Mouse (Mus musculus): ENCODE results near the gene Prn. TPM values are rescaled to one million over a fixed set of nuclear protein-coding genes. Genes with fewer than 3 reads are reported as not detected.

Gene Prn
- polyA plus RNA-seq, 1 experiment from 2014 or later, result 0.35 TPM

- Histone ChIP-seq H3K9me3 (0 out of 2 replicates have a peak, but pooled peaks cover 11% of the 10 kb centered on the region), H3K27ac (no peak overlapping the region), H3K4me3 (no peak overlapping the region), H3K4me2 (no peak overlapping the region), H3K4me1 (no peaks in the 10 kb centered on the region), H3K9ac (no peak overlapping the region), H3K27me3 (no peaks in the 10 kb centered on the region), H3K36me3 (no peaks in the 10 kb centered on the region)
- ATAC-seq (ENCODE audit: insufficient number of reproducible peaks, insufficient read depth, low FRiP score, low TSS enrichment, low read depth), result no peak
- WGBS, result 71% methylated on average over 3 of the region's 3 CpGs
These were observed 66.9 kb downstream of the Prn start for GRCm38 (mm10) chr2:131976663-131977062.

GRCm38 (mm10) chr2:131980866-131981265 is 71.1 kb downstream of the Prn start:
- ATAC-seq (ENCODE audit: insufficient number of reproducible peaks, insufficient read depth, low FRiP score, low TSS enrichment, low read depth), result no peak

GRCm38 (mm10) chr2:131982546-131983196 is 72.9 kb downstream of the Prn start:
- Histone ChIP-seq H3K4me2 (no peak overlapping the region), H3K4me1 (no peaks in the 10 kb centered on the region), H3K36me3 (no peaks in the 10 kb centered on the region), H3K27me3 (no peaks in the 10 kb centered on the region), H3K9me3 (0 out of 2 replicates have a peak, but pooled peaks cover 6% of the 10 kb centered on the region), H3K9ac (no peak overlapping the region), H3K27ac (no peak overlapping the region), H3K4me3 (no peak overlapping the region)
- WGBS, result 18% methylated on average over 6 of the region's 6 CpGs
- peak; percentile 62; the same call in 1 of the 2 replicates for ATAC-seq (ENCODE audit: insufficient number of reproducible peaks, insufficient read depth, low FRiP score, low TSS enrichment, low read depth)

More at GRCm38 (mm10) chr2:131980866-131981265, 71.1 kb downstream of the Prn start:
- Histone ChIP-seq H3K9me3 (0 out of 2 replicates have a peak, but pooled peaks cover 11% of the 10 kb centered on the region), H3K9ac (no peak overlapping the region), H3K4me1 (no peaks in the 10 kb centered on the region), H3K27ac (no peak overlapping the region), H3K4me2 (no peak overlapping the region), H3K27me3 (no peaks in the 10 kb centered on the region), H3K4me3 (no peak overlapping the region), H3K36me3 (no peaks in the 10 kb centered on the region)
- 48% methylated on average over 9 of the region's 9 CpGs for WGBS

GRCm38 (mm10) chr2:131987950-131988349 is 78.2 kb downstream of the Prn start:
- no peak overlapping the region for H3K4me3 ChIP-seq
- H3K9me3 ChIP-seq, result no peaks in the 10 kb centered on the region
- H3K36me3 ChIP-seq, result no peaks in the 10 kb centered on the region
- H3K9ac ChIP-seq, result no peak overlapping the region
- ATAC-seq (ENCODE audit: insufficient number of reproducible peaks, insufficient read depth, low FRiP score, low TSS enrichment, low read depth), result no peak
- peaks cover 5% of the 10 kb centered on the region; the same call in 1 of the 2 replicates for H3K4me1 ChIP-seq
- H3K27me3 ChIP-seq, result no peaks in the 10 kb centered on the region
- WGBS, result 47% methylated on average over 3 of the region's 3 CpGs
- H3K4me2 ChIP-seq, result no peak overlapping the region
- H3K27ac ChIP-seq, result no peak overlapping the region

- H3K9me3 ChIP-seq, result no peaks in the 10 kb centered on the region
- no peak for ATAC-seq (ENCODE audit: insufficient number of reproducible peaks, insufficient read depth, low FRiP score, low TSS enrichment, low read depth)
- H3K4me3 ChIP-seq, result no peak overlapping the region
- H3K9ac ChIP-seq, result no peak overlapping the region
- H3K36me3 ChIP-seq, result no peaks in the 10 kb centered on the region
- H3K4me1 ChIP-seq, result peaks cover 11% of the 10 kb centered on the region; the same call in 1 of the 2 replicates
- no peak overlapping the region for H3K27ac ChIP-seq
- H3K4me2 ChIP-seq, result no peak overlapping the region
- H3K27me3 ChIP-seq, result no peaks in the 10 kb centered on the region
- 73% methylated on average over 2 of the region's 2 CpGs for WGBS
These were observed 78.8 kb downstream of the Prn start for GRCm38 (mm10) chr2:131988550-131988949.

GRCm38 (mm10) chr2:131992487-131992886 is 82.7 kb downstream of the Prn start:
- 84% methylated on average over 2 of the region's 2 CpGs for WGBS
- Histone ChIP-seq H3K4me2 (no peak overlapping the region), H3K36me3 (no peaks in the 10 kb centered on the region), H3K27ac (no peak overlapping the region), H3K9ac (no peak overlapping the region), H3K4me1 (peaks cover 12% of the 10 kb centered on the region; the same call in 1 of the 2 replicates), H3K4me3 (no peak overlapping the region), H3K27me3 (no peaks in the 10 kb centered on the region), H3K9me3 (no peaks in the 10 kb centered on the region)
- ATAC-seq (ENCODE audit: insufficient number of reproducible peaks, insufficient read depth, low FRiP score, low TSS enrichment, low read depth), result no peak

GRCm38 (mm10) chr2:131993151-131993550 is 83.4 kb downstream of the Prn start:
- no peaks in the 10 kb centered on the region for H3K9me3 ChIP-seq
- H3K27me3 ChIP-seq, result no peaks in the 10 kb centered on the region
- H3K4me2 ChIP-seq, result no peak overlapping the region
- no peaks in the 10 kb centered on the region for H3K36me3 ChIP-seq
- no peak overlapping the region for H3K27ac ChIP-seq
- no peak for ATAC-seq (ENCODE audit: insufficient number of reproducible peaks, insufficient read depth, low FRiP score, low TSS enrichment, low read depth)
- WGBS, result 79% methylated on average over 4 of the region's 4 CpGs
- peaks cover 12% of the 10 kb centered on the region; the same call in 1 of the 2 replicates for H3K4me1 ChIP-seq
- H3K4me3 ChIP-seq, result no peak overlapping the region
- H3K9ac ChIP-seq, result no peak overlapping the region

GRCm38 (mm10) chr2:131993563-131994088 is 83.9 kb downstream of the Prn start:
- WGBS, result 44% methylated on average over 14 of the region's 14 CpGs
- no peaks in the 10 kb centered on the region for H3K9me3 ChIP-seq
- peaks cover 12% of the 10 kb centered on the region; the same call in 1 of the 2 replicates for H3K4me1 ChIP-seq
- no peak; the same call in 1 of the 2 replicates for ATAC-seq (ENCODE audit: insufficient number of reproducible peaks, insufficient read depth, low FRiP score, low TSS enrichment, low read depth)
- H3K9ac ChIP-seq, result no peak overlapping the region
- no peaks in the 10 kb centered on the region for H3K27me3 ChIP-seq
- H3K4me3 ChIP-seq, result no peak overlapping the region
- H3K4me2 ChIP-seq, result no peak overlapping the region
- no peak overlapping the region for H3K27ac ChIP-seq
- no peaks in the 10 kb centered on the region for H3K36me3 ChIP-seq

GRCm38 (mm10) chr2:131994971-131995370 is 85.2 kb downstream of the Prn start:
- Histone ChIP-seq H3K4me3 (no peak overlapping the region), H3K4me2 (no peak overlapping the region), H3K27me3 (no peaks in the 10 kb centered on the region), H3K9me3 (no peaks in the 10 kb centered on the region), H3K9ac (no peak overlapping the region), H3K36me3 (no peaks in the 10 kb centered on the region), H3K27ac (no peak overlapping the region), H3K4me1 (peaks cover 12% of the 10 kb centered on the region; the same call in 1 of the 2 replicates)
- no peak for ATAC-seq (ENCODE audit: insufficient number of reproducible peaks, insufficient read depth, low FRiP score, low TSS enrichment, low read depth)
- 90% methylated on average over 6 of the region's 6 CpGs for WGBS

- WGBS, result 86% methylated on average over 12 of the region's 12 CpGs
- no peak overlapping the region for H3K27ac ChIP-seq
- no peak for ATAC-seq (ENCODE audit: insufficient number of reproducible peaks, insufficient read depth, low FRiP score, low TSS enrichment, low read depth)
These were observed 86.0 kb downstream of the Prn start for GRCm38 (mm10) chr2:131995742-131996141.

GRCm38 (mm10) chr2:131996369-131996768 is 86.6 kb downstream of the Prn start:
- Histone ChIP-seq H3K9me3 (no peaks in the 10 kb centered on the region), H3K9ac (no peak overlapping the region), H3K4me3 (no peak overlapping the region), H3K36me3 (no peaks in the 10 kb centered on the region), H3K4me1 (peaks cover 12% of the 10 kb centered on the region; the same call in 1 of the 2 replicates), H3K27me3 (no peaks in the 10 kb centered on the region), H3K4me2 (no peak overlapping the region), H3K27ac (no peak overlapping the region)
- no peak for ATAC-seq (ENCODE audit: insufficient number of reproducible peaks, insufficient read depth, low FRiP score, low TSS enrichment, low read depth)
- WGBS, result 82% methylated on average over 7 of the region's 7 CpGs

More at GRCm38 (mm10) chr2:131995742-131996141, 86.0 kb downstream of the Prn start:
- H3K4me1 ChIP-seq, result peaks cover 12% of the 10 kb centered on the region; the same call in 1 of the 2 replicates
- no peaks in the 10 kb centered on the region for H3K36me3 ChIP-seq
- no peaks in the 10 kb centered on the region for H3K27me3 ChIP-seq
- H3K9me3 ChIP-seq, result no peaks in the 10 kb centered on the region
- H3K9ac ChIP-seq, result no peak overlapping the region
- no peak overlapping the region for H3K4me3 ChIP-seq
- H3K4me2 ChIP-seq, result no peak overlapping the region

- WGBS, result 37% methylated on average over 5 of the region's 5 CpGs
- no peaks in the 10 kb centered on the region for H3K27me3 ChIP-seq
- H3K36me3 ChIP-seq, result no peaks in the 10 kb centered on the region
- H3K4me1 ChIP-seq, result peaks cover 10% of the 10 kb centered on the region; the same call in 1 of the 2 replicates
- H3K9ac ChIP-seq, result no peak overlapping the region
- H3K27ac ChIP-seq, result no peak overlapping the region
- H3K9me3 ChIP-seq, result no peaks in the 10 kb centered on the region
- H3K4me2 ChIP-seq, result no peak overlapping the region
- ATAC-seq (ENCODE audit: insufficient number of reproducible peaks, insufficient read depth, low FRiP score, low TSS enrichment, low read depth), result no peak
- no peak overlapping the region for H3K4me3 ChIP-seq
These were observed 87.6 kb downstream of the Prn start for GRCm38 (mm10) chr2:131997356-131997755.

All from embryonic facial prominence, embryonic 13.5 days (tissue).